Comparison of ENCODE assay signal across 12 mouse cellular contexts in the genomic region with DNA sequence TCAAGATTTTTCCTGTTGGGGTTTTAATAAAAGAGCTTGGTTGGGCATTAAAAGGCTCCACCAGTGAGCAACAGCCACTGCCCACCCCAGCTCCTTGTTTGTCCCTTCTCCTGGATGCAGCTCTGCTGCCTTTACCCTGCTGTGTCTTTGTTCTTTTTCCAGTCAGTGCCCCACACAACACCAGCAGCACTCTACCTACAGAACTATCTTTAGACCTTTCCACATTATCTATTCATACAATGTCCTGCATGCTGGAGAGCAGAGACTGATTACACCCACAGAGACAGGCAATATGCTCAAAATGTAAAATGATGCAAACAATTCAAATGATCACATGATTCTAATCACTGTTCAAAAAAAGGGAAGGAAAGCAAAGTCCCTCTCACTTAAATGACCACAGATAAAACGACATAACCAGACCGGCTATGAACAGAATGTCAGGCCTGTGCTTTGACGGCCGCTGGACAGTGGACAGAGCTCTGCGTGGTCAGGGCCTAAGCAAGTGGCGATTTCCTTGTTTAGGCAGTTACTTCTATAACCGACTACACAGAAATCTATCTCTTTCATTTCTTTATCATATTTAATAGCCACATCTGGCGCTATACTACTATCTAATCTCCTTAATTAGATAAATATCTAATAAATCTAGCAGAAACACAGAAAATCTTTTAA. TPM values are rescaled to one million over a fixed set of nuclear protein-coding genes. Genes with fewer than 3 reads are reported as not detected.
A peak's percentile ranks its signal among the peaks of the same experiment; 100 is the strongest.
DNase-seq lines count a peak whose midpoint lies in the region; ATAC-seq and TF ChIP-seq lines count a peak whose summit lies in the region.
"Had no signal": no experiment of that assay in that cellular context is flagged by ENCODE, and none has a peak within 500 bp of the region (broad histone marks: within the 10 kb centered on the region; RNA-seq: fewer than 3 reads in every experiment).

No protein-coding gene starts in this region.

- no peaks in the 10 kb centered on the region for H3K36me3 ChIP-seq in heart, embryonic 12.5 days
- no peaks in the 10 kb centered on the region for H3K36me3 ChIP-seq in liver, embryonic 11.5 days (ENCODE audit: control insufficient read depth, insufficient read depth, low read length)
- H3K36me3 ChIP-seq in forebrain, postnatal 0 days (ENCODE audit: insufficient read depth): no peaks in the 10 kb centered on the region
- H3K36me3 ChIP-seq in midbrain, postnatal 0 days (ENCODE audit: insufficient read depth, low read length): no peaks in the 10 kb centered on the region

- intact Hi-C loops in heart, postnatal 25 days (cut with DNase I): loop anchor here (1.0 kb wide), 1 partner anchor 7 kb away; no protein-coding TSS in a partner anchor

- 0 out of 2 replicates have a peak overlapping the region, but pooled peaks have one; percentile 7 for H3K4me2 ChIP-seq in heart, embryonic 12.5 days
- no peak overlapping the region for H3K4me2 ChIP-seq in liver, embryonic 11.5 days
- H3K4me2 ChIP-seq in forebrain, postnatal 0 days (ENCODE audit: low read depth): no peak overlapping the region
- H3K4me2 ChIP-seq in midbrain, postnatal 0 days (ENCODE audit: low read depth, low read length, poor library complexity, severe bottlenecking): no peak overlapping the region

- DNase-seq in heart, postnatal 25 days (ENCODE audit: low spot score): no peak
- peak; percentile 20 for DNase-seq in liver, embryonic 11.5 days (ENCODE audit: low spot score)
- DNase-seq in liver: no peak
- no peak for DNase-seq in forebrain, postnatal 0 days
- no peak for DNase-seq in midbrain, postnatal 0 days (ENCODE audit: low spot score)
- DNase-seq in right cerebral cortex, postnatal 10 days (ENCODE audit: low spot score in 2 of 2): no peak
- DNase-seq in left cerebral cortex, adult 18-20 months (ENCODE audit: low spot score in 2 of 2): no peak
- DNase-seq: gastrocnemius, postnatal 36 days; kidney, adult 18-20 months; lung, adult 18-20 months had no signal

- no peak overlapping the region for H3K4me3 ChIP-seq in heart, embryonic 12.5 days
- no peak overlapping the region for H3K4me3 ChIP-seq in liver, embryonic 11.5 days (ENCODE audit: low read depth, low read length)
- H3K4me3 ChIP-seq in forebrain, postnatal 0 days (ENCODE audit: low read depth, low read length): no peak overlapping the region
- H3K4me3 ChIP-seq in midbrain, postnatal 0 days (ENCODE audit: low read depth, low read length): no peak overlapping the region
- H3K4me3 ChIP-seq: megakaryocyte, embryonic 14.5 days had no signal

- 45% methylated on average over 8 of the region's 8 CpGs for WGBS in heart, embryonic 12.5 days
- WGBS in liver, embryonic 11.5 days: 68% methylated on average over 8 of the region's 8 CpGs
- WGBS in forebrain, postnatal 0 days: 53% methylated on average over 8 of the region's 8 CpGs
- WGBS in midbrain, postnatal 0 days: 57% methylated on average over 8 of the region's 8 CpGs

- peak overlapping the region; percentile 85 for H3K27ac ChIP-seq in heart, embryonic 12.5 days (ENCODE audit: poor library complexity, severe bottlenecking)
- no peak overlapping the region for H3K27ac ChIP-seq in liver, embryonic 11.5 days (ENCODE audit: low read depth, low read length)
- H3K27ac ChIP-seq in forebrain, postnatal 0 days (ENCODE audit: low read depth, low read length): peak overlapping the region; percentile 29; the same call in 1 of the 2 replicates
- H3K27ac ChIP-seq in midbrain, postnatal 0 days (ENCODE audit: low read depth, low read length): 0 out of 2 replicates have a peak overlapping the region, but pooled peaks have one; percentile 51

- ATAC-seq in heart, embryonic 12.5 days (ENCODE audit: insufficient number of reproducible peaks, low FRiP score): no peak
- no peak; the same call in 1 of the 2 replicates for ATAC-seq in liver, embryonic 11.5 days (replicated peaks; ENCODE audit: low FRiP score)
- no peak for ATAC-seq in forebrain, postnatal 0 days
- no peak for ATAC-seq in midbrain, postnatal 0 days (ENCODE audit: low FRiP score)

- TF ChIP-seq CTCF in forebrain, postnatal 0 days (IDR thresholded peaks at IDR 0.05; ENCODE audit: low read depth): no peak
- no peak for TF ChIP-seq CTCF in midbrain, postnatal 0 days (IDR thresholded peaks at IDR 0.05)

- no peaks in the 10 kb centered on the region for H3K9me3 ChIP-seq in heart, embryonic 12.5 days (replicated peaks)
- no peaks in the 10 kb centered on the region for H3K9me3 ChIP-seq in liver, embryonic 11.5 days (ENCODE audit: control insufficient read depth, low read length)
- no peaks in the 10 kb centered on the region for H3K9me3 ChIP-seq in forebrain, postnatal 0 days (ENCODE audit: low read length)
- no peaks in the 10 kb centered on the region for H3K9me3 ChIP-seq in midbrain, postnatal 0 days (ENCODE audit: low read length)
- H3K9me3 ChIP-seq: megakaryocyte, embryonic 14.5 days had no signal

- H3K4me1 ChIP-seq in heart, embryonic 12.5 days (replicated peaks): peaks cover 14% of the 10 kb centered on the region
- H3K4me1 ChIP-seq in liver, embryonic 11.5 days (replicated peaks; ENCODE audit: control insufficient read depth, insufficient read depth, low read length): peaks cover 5% of the 10 kb centered on the region; the same call in 1 of the 2 replicates
- H3K4me1 ChIP-seq in forebrain, postnatal 0 days (ENCODE audit: insufficient read depth): peaks cover 10% of the 10 kb centered on the region; the same call in 1 of the 2 replicates
- H3K4me1 ChIP-seq in midbrain, postnatal 0 days (ENCODE audit: insufficient read depth, low read length): no peaks in the 10 kb centered on the region; the same call in 1 of the 2 replicates

- no peaks in the 10 kb centered on the region for H3K27me3 ChIP-seq in heart, embryonic 12.5 days (replicated peaks)
- no peaks in the 10 kb centered on the region for H3K27me3 ChIP-seq in liver, embryonic 11.5 days (replicated peaks; ENCODE audit: control insufficient read depth, insufficient read depth, low read length)
- H3K27me3 ChIP-seq in forebrain, postnatal 0 days (ENCODE audit: insufficient read depth, low read length): no peaks in the 10 kb centered on the region
- H3K27me3 ChIP-seq in midbrain, postnatal 0 days (ENCODE audit: insufficient read depth, low read length): no peaks in the 10 kb centered on the region
- H3K27me3 ChIP-seq: megakaryocyte, embryonic 14.5 days had no signal

- no peak overlapping the region for H3K9ac ChIP-seq in heart, embryonic 12.5 days
- H3K9ac ChIP-seq in liver, embryonic 11.5 days (ENCODE audit: low read depth, low read length): no peak overlapping the region
- H3K9ac ChIP-seq in forebrain, postnatal 0 days: no peak overlapping the region
- H3K9ac ChIP-seq in midbrain, postnatal 0 days (replicated peaks; ENCODE audit: low read length, poor library complexity, severe bottlenecking): no peak overlapping the region

RNA-seq across cellular contexts. Expression of gene Dcaf17, which starts 35.3 kb away (rescaled TPM):
- 18.9 and 19.5 TPM in 2 replicates for polyA plus RNA-seq in heart, embryonic 12.5 days (2016; fragmentation: Nextera tagmentation; extraction: Ambion mirVana)
- 1 to 10 TPM; 4.9 to 5.2 TPM for total RNA-seq in heart, postnatal 25 days (2021)
- 34.6 and 39.0 TPM in 2 replicates for polyA plus RNA-seq in liver, embryonic 11.5 days (2014; fragmentation: Nextera tagmentation; extraction: Ambion mirVana)
- total RNA-seq in forebrain, postnatal 0 days (2014; rRNA removed): 15.2 and 19.1 TPM in 2 replicates
- 18.7 and 23.7 TPM in 2 replicates for polyA plus RNA-seq in forebrain, postnatal 0 days (2015; fragmentation: Nextera tagmentation; extraction: Ambion mirVana)
- 10.6 and 18.1 TPM in 2 replicates for total RNA-seq in midbrain, postnatal 0 days (2014; rRNA removed)
- polyA plus RNA-seq in midbrain, postnatal 0 days (2015; fragmentation: Nextera tagmentation; extraction: Ambion mirVana): 19.9 and 23.6 TPM in 2 replicates
- total RNA-seq in left cerebral cortex, adult 18-20 months (2021): 10 to 100 TPM; 11.5 to 16.0 TPM

RNA-seq across cellular contexts. Expression of gene Mettl8, which starts 35.5 kb away (rescaled TPM):
- polyA plus RNA-seq in heart, embryonic 12.5 days (2016; fragmentation: Nextera tagmentation; extraction: Ambion mirVana): 11.6 and 13.3 TPM in 2 replicates
- total RNA-seq in heart, postnatal 25 days (2021): 1 to 10 TPM; 4.2 to 5.3 TPM
- 21.9 and 24.1 TPM in 2 replicates for polyA plus RNA-seq in liver, embryonic 11.5 days (2014; fragmentation: Nextera tagmentation; extraction: Ambion mirVana)
- 8.7 and 9.8 TPM in 2 replicates for total RNA-seq in forebrain, postnatal 0 days (2014; rRNA removed)
- 8.4 and 8.9 TPM in 2 replicates for polyA plus RNA-seq in forebrain, postnatal 0 days (2015; fragmentation: Nextera tagmentation; extraction: Ambion mirVana)
- total RNA-seq in midbrain, postnatal 0 days (2014; rRNA removed): 7.7 TPM in 2 replicates
- polyA plus RNA-seq in midbrain, postnatal 0 days (2015; fragmentation: Nextera tagmentation; extraction: Ambion mirVana): 5.3 and 6.0 TPM in 2 replicates
- total RNA-seq in left cerebral cortex, adult 18-20 months (2021): 10 to 100 TPM; 14.5 to 15.6 TPM
